Mouse (Mus musculus) stomach, embryonic 14.5 days (tissue): ENCODE results near the gene Shisa2. TPM values are rescaled to one million over a fixed set of nuclear protein-coding genes. Genes with fewer than 3 reads are reported as not detected.

Experiments
- ATAC-seq: fragments of 200-750 bp; cut with Nextera tagmentation; 2 replicates; pipeline ENCODE4 v1.8.0; 2017; ENCODE audit warnings: low read depth, moderate TSS enrichment; ENCODE audit not compliant: insufficient number of reproducible peaks, insufficient read depth, low FRiP score
- H3K27ac ChIP-seq: fragments of 300-500 bp; sonication (generic); 2 replicates; pipeline ENCODE4 v1.5.1; 2014; ENCODE audit warnings: mild to moderate bottlenecking, low read length, moderate library complexity, mixed read lengths
- H3K27me3 ChIP-seq: fragments of 300-500 bp; sonication (generic); 2 replicates; pipeline ENCODE4 v1.6.1; 2014; ENCODE audit warnings: low read length, control low read depth, mixed read lengths; ENCODE audit not compliant: control insufficient read depth, insufficient read depth
- H3K36me3 ChIP-seq: fragments of 300-500 bp; sonication (generic); 2 replicates; pipeline ENCODE4 v1.6.1; 2014; ENCODE audit warnings: mild to moderate bottlenecking, control low read depth, low read length, moderate library complexity, mixed read lengths; ENCODE audit not compliant: control insufficient read depth, insufficient read depth
- H3K4me1 ChIP-seq: fragments of 300-500 bp; sonication (generic); 2 replicates; pipeline ENCODE4 v1.6.1; 2014; ENCODE audit warnings: low read length, control low read depth, mixed read lengths; ENCODE audit not compliant: control insufficient read depth, insufficient read depth
- H3K4me2 ChIP-seq: fragments of 300-500 bp; sonication (generic); replicated peaks from 2 replicates; pipeline ENCODE4 v1.6.1; 2014; ENCODE audit warnings: low read depth, low read length, control low read depth
- H3K4me3 ChIP-seq: fragments of 300-500 bp; sonication (generic); 2 replicates; pipeline ENCODE4 v1.5.1; 2014; ENCODE audit warnings: low read depth, low read length, control low read depth
- H3K9ac ChIP-seq: fragments of 300-500 bp; sonication (generic); replicated peaks from 2 replicates; pipeline ENCODE4 v1.6.1; 2014; ENCODE audit warnings: low read depth, mild to moderate bottlenecking, control low read depth, low read length, moderate library complexity, mixed read lengths
- H3K9me3 ChIP-seq: fragments of 300-500 bp; sonication (generic); 2 replicates; pipeline ENCODE4 v1.6.1; 2016; ENCODE audit warnings: low read depth, low read length, control low read depth; ENCODE audit not compliant: control insufficient read depth
- WGBS: fragments of 180-500 bp; shearing (Covaris S2); extraction: QIAGEN DNeasy Blood & Tissue Kit; methylation state at CpG from one replicate; pipeline ENCODE4 v1.1.7; 2014; 5-methylcytosine and 5-hydroxymethylcytosine counted together
- polyA plus RNA-seq: library from polyadenylated mRNA; unstranded; fragments of >200 nt; fragmentation: Nextera tagmentation; extraction: Ambion mirVana; gene quantifications from 2 replicates; pipeline ENCODE4 v1.2.1, GENCODE M21; 2014

The Shisa2 gene
- 8.3 and 10.4 TPM in 2 replicates for polyA plus RNA-seq

DNA sequence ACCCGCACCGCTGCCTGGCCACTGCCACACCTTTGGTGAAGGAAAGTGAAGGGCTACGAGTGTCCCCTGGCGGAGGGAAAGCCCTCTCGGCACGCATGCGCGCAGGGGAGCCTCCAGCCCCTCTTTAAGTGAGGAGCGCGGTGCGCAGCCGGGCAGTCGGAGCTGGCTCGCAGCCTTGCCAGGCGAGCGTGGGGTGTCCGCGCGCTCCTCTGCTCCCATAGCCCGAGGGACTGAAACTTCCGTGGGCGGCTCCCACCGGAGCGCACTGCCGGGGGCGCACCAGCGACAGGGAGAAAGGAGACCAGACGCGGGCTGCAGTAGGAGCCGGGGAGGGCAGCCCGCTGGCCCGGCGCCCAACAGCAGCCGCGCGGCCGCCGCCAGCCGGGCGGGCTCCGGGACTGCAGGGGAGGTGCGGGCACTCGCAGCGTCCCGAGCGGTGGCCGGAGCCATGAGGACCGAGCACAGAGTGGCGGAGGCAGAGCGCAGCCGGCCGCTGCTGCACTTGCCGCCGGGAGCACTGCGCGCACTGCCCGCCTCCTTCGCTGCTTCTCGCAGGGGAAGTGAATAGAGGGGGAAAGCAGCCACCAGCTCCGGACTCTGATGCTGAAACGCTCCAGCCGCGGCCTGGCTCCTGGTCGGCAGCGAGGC, at the start of gene Shisa2:
Shisa2 (plus strand) TSS at position 151 of the 648 bp plus-strand sequence.
- Histone ChIP-seq H3K4me2 (peak within 1 kb of the TSS; percentile 88), H3K27ac (peak within 1 kb of the TSS; percentile 39; the same call in 1 of the 2 replicates), H3K9me3 (no peaks in the 10 kb centered on the region), H3K9ac (peak within 1 kb of the TSS; percentile 57), H3K4me3 (peak within 1 kb of the TSS; percentile 63), H3K36me3 (no peaks in the 10 kb centered on the region; the same call in 1 of the 2 replicates), H3K27me3 (no peaks in the 10 kb centered on the region), H3K4me1 (peaks cover 9% of the 10 kb centered on the region; the same call in 1 of the 2 replicates)
- 1% methylated on average over 65 of the region's 65 CpGs for WGBS
- peak; percentile 85 for ATAC-seq

DNA sequence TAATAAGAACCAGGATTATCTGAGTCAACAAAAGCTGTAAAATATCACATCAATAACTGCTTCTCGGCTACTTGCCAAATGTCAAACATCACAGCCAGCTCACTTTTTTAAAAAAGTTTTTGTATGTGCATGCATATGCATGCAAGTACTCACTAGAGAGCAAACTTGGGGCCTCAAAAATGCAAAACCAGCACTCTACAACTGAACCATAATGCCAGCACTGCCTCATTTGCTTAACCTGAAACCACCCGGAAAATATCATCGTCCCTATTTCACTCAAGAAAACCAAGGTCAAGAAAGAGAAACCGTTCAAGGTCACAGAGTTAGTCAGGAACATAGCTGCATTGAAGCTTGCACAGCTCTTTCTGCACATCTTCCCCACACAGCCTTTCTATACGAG, 48.7 kb upstream of the Shisa2 start:
- WGBS = 92% methylated on average over 5 of the region's 5 CpGs

DNA sequence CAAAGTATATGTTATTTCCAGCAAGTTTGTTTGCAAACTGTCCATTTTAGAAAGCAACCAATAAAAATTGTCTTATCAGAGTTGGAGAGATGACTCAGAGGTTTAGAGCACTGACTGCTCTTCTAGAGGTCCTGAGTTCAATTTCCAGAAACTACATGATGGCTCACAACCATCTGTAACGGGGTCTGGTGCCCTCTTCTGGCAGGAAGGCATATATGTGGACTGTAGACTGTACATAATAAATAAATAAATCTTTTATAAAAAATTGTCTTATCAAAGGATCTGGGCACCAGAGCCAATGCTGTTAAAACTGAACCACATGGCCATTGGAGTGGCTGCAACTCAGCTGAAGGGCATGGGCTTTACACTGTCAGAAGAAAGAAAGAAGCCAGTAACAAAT, 34.5 kb upstream of the Shisa2 start:
- Histone ChIP-seq H3K4me2 (no peak overlapping the region), H3K27ac (no peak overlapping the region), H3K9me3 (no peaks in the 10 kb centered on the region), H3K36me3 (peaks cover 17% of the 10 kb centered on the region), H3K4me1 (no peaks in the 10 kb centered on the region), H3K27me3 (no peaks in the 10 kb centered on the region), H3K9ac (no peak overlapping the region), H3K4me3 (no peak overlapping the region)
- 76% methylated on average over 1 of the region's 1 CpGs for WGBS
- no peak for ATAC-seq

More for the DNA sequence above, 48.7 kb upstream of the Shisa2 start:
- Histone ChIP-seq H3K27ac (no peak overlapping the region), H3K27me3 (no peaks in the 10 kb centered on the region), H3K36me3 (peaks cover 7% of the 10 kb centered on the region), H3K4me2 (no peak overlapping the region), H3K9me3 (no peaks in the 10 kb centered on the region), H3K4me3 (no peak overlapping the region), H3K9ac (no peak overlapping the region), H3K4me1 (no peaks in the 10 kb centered on the region)
- ATAC-seq = no peak

DNA sequence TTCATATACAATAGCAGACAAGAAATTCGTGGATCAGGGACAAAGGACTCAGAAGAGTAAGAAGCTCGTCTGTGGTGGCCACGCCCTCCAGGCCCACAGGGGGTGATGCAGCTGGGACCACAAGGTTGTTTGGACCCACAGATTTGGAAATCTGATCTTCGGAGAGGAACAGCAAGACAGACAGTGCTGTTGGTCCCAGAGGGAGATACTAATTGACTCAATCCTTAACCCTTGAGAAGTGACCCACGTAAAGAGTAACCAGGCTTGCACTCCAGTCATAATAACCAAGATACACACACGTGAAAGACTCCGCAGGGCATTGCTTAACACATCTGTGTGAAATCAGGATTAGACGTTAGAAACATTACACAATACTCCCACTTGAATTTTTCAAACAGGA, 33.2 kb upstream of the Shisa2 start:
- Histone ChIP-seq H3K9me3 (no peaks in the 10 kb centered on the region), H3K9ac (no peak overlapping the region), H3K4me2 (no peak overlapping the region), H3K27me3 (no peaks in the 10 kb centered on the region), H3K36me3 (peaks cover 17% of the 10 kb centered on the region), H3K4me1 (peaks cover 3% of the 10 kb centered on the region), H3K27ac (no peak overlapping the region), H3K4me3 (no peak overlapping the region)
- 85% methylated on average over 8 of the region's 8 CpGs for WGBS
- no peak for ATAC-seq

DNA sequence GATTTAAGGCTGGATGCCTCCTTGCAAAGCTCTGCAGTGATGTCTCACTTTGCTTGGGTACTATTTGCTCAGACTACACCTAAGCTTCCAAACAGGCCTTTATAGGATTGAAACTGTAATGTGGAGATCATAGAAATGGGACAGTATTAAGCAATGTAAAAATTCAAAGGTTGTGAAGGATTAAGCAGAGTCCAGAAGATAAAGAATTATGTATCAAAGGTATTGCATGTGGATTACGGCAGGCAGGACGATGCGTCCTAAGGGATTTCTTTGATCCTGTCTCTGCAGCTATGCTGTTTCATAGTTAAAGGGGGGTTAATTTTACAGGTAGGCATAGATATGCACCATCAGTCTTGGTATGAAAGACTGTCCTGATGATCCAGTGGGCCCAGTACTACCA, 32.5 kb upstream of the Shisa2 start:
- Histone ChIP-seq H3K4me3 (no peak overlapping the region), H3K36me3 (peaks cover 17% of the 10 kb centered on the region), H3K27ac (no peak overlapping the region), H3K4me2 (no peak overlapping the region), H3K4me1 (peaks cover 7% of the 10 kb centered on the region), H3K9me3 (no peaks in the 10 kb centered on the region), H3K9ac (no peak overlapping the region), H3K27me3 (no peaks in the 10 kb centered on the region)
- 95% methylated on average over 3 of the region's 3 CpGs for WGBS
- ATAC-seq = no peak

DNA sequence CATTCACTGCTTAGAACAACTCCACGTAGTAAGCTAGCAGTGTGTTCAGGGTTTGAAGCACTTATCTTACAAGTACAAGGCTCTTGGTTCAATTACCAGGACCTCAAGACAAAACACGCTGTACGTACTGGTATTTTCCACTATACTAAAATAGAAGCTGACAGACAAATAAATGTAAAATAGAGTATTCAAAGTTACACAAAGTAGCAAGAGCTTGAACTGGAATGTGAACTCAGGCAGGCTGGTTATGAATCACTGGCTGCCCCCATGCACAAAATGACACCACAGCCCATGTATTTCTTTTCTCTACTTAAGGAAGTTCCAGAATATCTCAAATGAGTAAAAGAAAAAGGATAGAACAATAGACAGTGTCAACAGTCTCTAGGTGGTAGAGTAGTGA, 30.1 kb upstream of the Shisa2 start:
- no peak for ATAC-seq
- 88% methylated on average over 3 of the region's 3 CpGs for WGBS
- no peak overlapping the region for H3K4me3 ChIP-seq

DNA sequence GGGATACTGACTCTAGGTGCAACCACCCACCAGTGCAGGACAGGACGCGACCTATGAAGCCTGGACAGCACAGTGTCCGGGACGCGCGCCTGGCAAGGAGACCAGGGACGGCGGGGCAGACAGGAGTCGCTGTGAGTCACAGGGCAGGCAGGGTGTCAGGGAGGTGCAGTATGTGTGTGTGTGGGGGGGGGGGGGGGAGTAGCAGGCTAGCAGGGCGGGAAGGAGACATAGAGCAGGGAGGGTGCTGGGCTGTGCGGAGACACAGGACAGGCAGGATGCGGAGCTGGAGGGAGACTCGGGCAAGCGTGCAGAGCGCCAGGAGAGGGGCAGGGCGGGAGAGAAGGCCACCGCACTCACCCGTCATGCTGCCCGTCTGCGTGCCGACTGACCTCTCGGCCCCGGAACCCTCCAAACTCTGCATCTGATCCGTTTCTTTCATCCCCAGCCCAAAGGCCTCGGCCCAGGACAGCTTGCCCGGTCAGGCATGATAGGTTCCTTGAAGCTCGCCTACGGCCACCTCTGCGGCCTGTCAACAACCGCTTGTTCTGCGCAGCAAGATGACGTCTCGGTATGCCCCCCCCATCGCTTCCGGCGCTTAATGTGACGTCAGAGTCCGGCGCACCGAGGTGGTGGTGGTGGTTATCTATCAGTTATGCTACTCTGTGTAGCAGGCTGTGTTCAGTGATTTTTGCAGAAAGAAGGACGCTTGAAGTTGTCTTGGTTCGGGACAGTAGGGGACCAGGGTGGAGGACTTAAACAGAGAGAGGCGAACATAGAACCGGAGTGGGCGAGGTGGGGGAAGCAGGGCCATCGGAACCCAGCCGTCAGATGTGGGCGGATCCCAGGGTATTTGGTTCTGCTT, 27.5 kb upstream of the Shisa2 start, which contains the start of gene Cdadc1:
Cdadc1 (minus strand) TSS at position 562 of the 862 bp plus-strand sequence.
- peak within 1 kb of the TSS; percentile 78 for H3K4me2 ChIP-seq
- no peaks in the 10 kb centered on the region for H3K27me3 ChIP-seq
- H3K4me3 ChIP-seq = peak within 1 kb of the TSS; percentile 71
- H3K9ac ChIP-seq = peak within 1 kb of the TSS; percentile 66
- H3K27ac ChIP-seq = no peak within 1 kb of the TSS
- peak; percentile 91 for ATAC-seq
- no peaks in the 10 kb centered on the region; the same call in 1 of the 2 replicates for H3K36me3 ChIP-seq
- H3K9me3 ChIP-seq = no peaks in the 10 kb centered on the region
- under 1% methylated on average over 47 of the region's 48 CpGs for WGBS
- peaks cover 7% of the 10 kb centered on the region for H3K4me1 ChIP-seq

More for the DNA sequence above, 30.1 kb upstream of the Shisa2 start:
- no peak overlapping the region for H3K27ac ChIP-seq
- H3K36me3 ChIP-seq = peaks cover 5% of the 10 kb centered on the region; the same call in 1 of the 2 replicates
- no peak overlapping the region for H3K9ac ChIP-seq
- H3K4me1 ChIP-seq = peaks cover 7% of the 10 kb centered on the region
- H3K4me2 ChIP-seq = no peak overlapping the region
- no peaks in the 10 kb centered on the region for H3K9me3 ChIP-seq
- no peaks in the 10 kb centered on the region for H3K27me3 ChIP-seq

DNA sequence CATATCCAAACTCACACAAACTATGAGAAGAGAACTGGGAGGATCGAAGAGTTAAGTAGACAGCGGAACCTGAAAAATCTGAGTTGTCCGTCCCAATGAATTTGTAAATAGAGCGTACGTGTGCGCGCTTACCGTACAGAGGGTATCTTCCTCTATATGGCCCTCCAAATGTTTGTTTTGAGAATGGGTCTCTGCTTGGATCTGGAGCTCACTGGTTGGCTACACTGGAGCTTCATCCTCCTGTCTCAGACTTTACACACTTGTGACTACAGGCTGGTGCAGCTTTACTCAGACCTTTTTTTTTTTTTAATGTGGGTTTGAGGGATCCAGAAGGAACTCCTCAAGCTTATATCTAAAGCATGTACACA, 26.9 kb upstream of the Shisa2 start:
- Histone ChIP-seq H3K9me3 (no peaks in the 10 kb centered on the region), H3K9ac (peak overlapping the region; percentile 66; the same call in 1 of the 2 replicates), H3K36me3 (no peaks in the 10 kb centered on the region; the same call in 1 of the 2 replicates), H3K27ac (no peak overlapping the region), H3K4me1 (peaks cover 7% of the 10 kb centered on the region), H3K27me3 (no peaks in the 10 kb centered on the region), H3K4me2 (peak overlapping the region; percentile 78), H3K4me3 (peak overlapping the region; percentile 71)
- no peak; the same call in 1 of the 2 replicates for ATAC-seq
- WGBS = under 1% methylated on average over 8 of the region's 8 CpGs
